Mouse (Mus musculus) limb, embryonic 14.5 days (tissue): ENCODE measurements around the gene Nsun7. TPM values are rescaled to one million over a fixed set of nuclear protein-coding genes. Genes with fewer than 3 reads are reported as not detected.

Experiments
- ATAC-seq: fragments of 200-750 bp; cut with Nextera tagmentation; 2 replicates; pipeline ENCODE4 v1.8.0; 2017; ENCODE audit warnings: low read depth, moderate number of reproducible peaks, moderate TSS enrichment; ENCODE audit not compliant: low FRiP score
- DNase-seq: peaks from one replicate; pipeline ENCODE4 v3.0.0-alpha.2; 2015; ENCODE audit warnings: low spot score
- H3K27ac ChIP-seq: fragments of 300-500 bp; sonication (generic); replicated peaks from 2 replicates; pipeline ENCODE4 v1.5.1; 2014; ENCODE audit warnings: low read depth, mild to moderate bottlenecking, low read length, moderate library complexity, mixed read lengths
- H3K27me3 ChIP-seq: fragments of 300-500 bp; sonication (generic); 2 replicates; pipeline ENCODE4 v1.6.1; 2014; ENCODE audit warnings: low read length, mixed read lengths; ENCODE audit not compliant: control insufficient read depth, insufficient read depth
- H3K36me3 ChIP-seq: fragments of 300-500 bp; sonication (generic); 2 replicates; pipeline ENCODE4 v1.6.1; 2014; ENCODE audit warnings: mild to moderate bottlenecking, low read length, moderate library complexity, mixed read lengths; ENCODE audit not compliant: control insufficient read depth, insufficient read depth
- H3K4me1 ChIP-seq: fragments of 300-500 bp; sonication (generic); 2 replicates; pipeline ENCODE4 v1.6.1; 2014; ENCODE audit warnings: antibody characterized with exemption, low read length, mixed read lengths; ENCODE audit not compliant: control insufficient read depth, insufficient read depth
- H3K4me2 ChIP-seq: fragments of 300-500 bp; sonication (generic); replicated peaks from 2 replicates; pipeline ENCODE4 v1.6.1; 2014; ENCODE audit warnings: low read depth, mild to moderate bottlenecking, low read length, moderate library complexity; ENCODE audit not compliant: severe bottlenecking
- H3K4me3 ChIP-seq: fragments of 300-500 bp; sonication (generic); replicated peaks from 2 replicates; pipeline ENCODE4 v1.5.1; 2014; ENCODE audit warnings: low read length
- H3K9ac ChIP-seq: fragments of 300-500 bp; sonication (generic); 2 replicates; pipeline ENCODE4 v1.6.1; 2014; ENCODE audit warnings: mild to moderate bottlenecking, low read depth, low read length, moderate library complexity; ENCODE audit not compliant: severe bottlenecking
- H3K9me3 ChIP-seq: fragments of 300-500 bp; sonication (generic); 2 replicates; pipeline ENCODE4 v1.6.1; 2016; ENCODE audit warnings: low read length; ENCODE audit not compliant: control insufficient read depth
- POLR2A ChIP-seq: fragments of 200-500 bp; IDR thresholded peaks from 2 replicates; pipeline ENCODE4 v1.8.0; 2012; ENCODE audit warnings: inconsistent platforms, mild to moderate bottlenecking, moderate library complexity, borderline replicate concordance; ENCODE audit not compliant: insufficient read depth, insufficient read length; ENCODE audit errors: extremely low read depth
- WGBS: fragments of 180-500 bp; shearing (Covaris S2); extraction: QIAGEN DNeasy Blood & Tissue Kit; methylation state at CpG from one replicate; pipeline ENCODE4 v1.1.7; 2014; 5-methylcytosine and 5-hydroxymethylcytosine counted together
- polyA plus RNA-seq, 2 experiments: library from polyadenylated mRNA; depleted of rRNA in 1 of 2; stranded (reverse) in 1 of 2; unstranded in 1 of 2; fragments of >200 nt; fragmentation: Nextera tagmentation in 1 of 2; extraction: Ambion mirVana in 1 of 2; gene quantifications; 2 replicates each; pipeline versions ENCODE4 v1.2.1 to v1.2.3; 2012 to 2014

Nsun7 gene
- polyA plus RNA-seq, 2 experiments: 0.33 to 2.4 TPM

DNA sequence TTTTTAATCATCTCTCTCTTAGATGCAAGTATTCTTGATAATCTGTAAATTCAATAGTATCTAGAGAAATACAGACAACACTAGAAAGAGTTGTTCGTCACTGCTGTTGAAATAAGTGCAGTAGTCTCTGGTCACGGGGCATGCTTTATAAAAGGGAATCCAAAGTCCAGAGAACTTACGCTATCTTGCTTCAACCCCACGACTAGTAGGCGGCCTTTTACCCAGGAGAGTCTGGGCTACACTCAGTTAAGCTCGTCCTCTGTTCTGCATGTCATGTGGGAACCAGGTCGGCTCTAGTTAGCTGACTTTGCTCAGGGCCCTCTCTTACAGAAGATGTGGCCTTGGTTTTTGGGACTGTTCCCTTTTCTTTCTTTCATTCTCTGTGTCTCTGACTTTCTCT, 69.1 kb downstream of the Nsun7 start:
- TF ChIP-seq POLR2A: no peak
- Histone ChIP-seq H3K4me2 (no peak overlapping the region), H3K9ac (no peak overlapping the region), H3K9me3 (no peaks in the 10 kb centered on the region), H3K4me1 (no peaks in the 10 kb centered on the region), H3K27ac (no peak overlapping the region), H3K4me3 (no peak overlapping the region), H3K36me3 (no peaks in the 10 kb centered on the region; the same call in 1 of the 2 replicates), H3K27me3 (no peaks in the 10 kb centered on the region)
- 94% methylated on average over 7 of the region's 7 CpGs for WGBS
- DNase-seq (no peak), ATAC-seq (no peak)

DNA sequence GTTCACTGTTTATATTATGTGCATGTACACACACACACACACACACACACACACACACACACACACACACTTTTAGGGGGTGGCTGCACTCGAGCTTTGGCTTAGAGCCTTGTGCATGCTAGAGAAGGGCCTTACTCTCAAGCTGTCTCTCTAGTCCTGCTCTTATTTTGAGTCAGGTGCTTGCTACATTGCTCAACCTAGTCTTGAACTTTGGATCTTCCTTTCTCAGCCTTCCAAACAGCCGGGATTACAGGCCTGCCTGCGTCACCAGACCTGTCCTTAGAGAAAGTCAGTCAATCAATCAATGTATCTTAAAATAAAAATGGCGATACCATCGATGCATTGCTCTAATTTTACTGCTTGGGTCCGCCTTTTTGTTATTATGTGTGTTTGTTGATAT, 71.1 kb downstream of the Nsun7 start:
- ATAC-seq (no peak), DNase-seq (no peak)
- no peak overlapping the region for H3K9ac ChIP-seq
- H3K9me3 ChIP-seq: no peaks in the 10 kb centered on the region
- 83% methylated on average over 6 of the region's 6 CpGs for WGBS
- no peak overlapping the region for H3K4me3 ChIP-seq
- H3K27ac ChIP-seq: no peak overlapping the region
- H3K27me3 ChIP-seq: no peaks in the 10 kb centered on the region
- no peak for TF ChIP-seq POLR2A
- H3K36me3 ChIP-seq: no peaks in the 10 kb centered on the region; the same call in 1 of the 2 replicates
- no peak overlapping the region for H3K4me2 ChIP-seq
- no peaks in the 10 kb centered on the region for H3K4me1 ChIP-seq

DNA sequence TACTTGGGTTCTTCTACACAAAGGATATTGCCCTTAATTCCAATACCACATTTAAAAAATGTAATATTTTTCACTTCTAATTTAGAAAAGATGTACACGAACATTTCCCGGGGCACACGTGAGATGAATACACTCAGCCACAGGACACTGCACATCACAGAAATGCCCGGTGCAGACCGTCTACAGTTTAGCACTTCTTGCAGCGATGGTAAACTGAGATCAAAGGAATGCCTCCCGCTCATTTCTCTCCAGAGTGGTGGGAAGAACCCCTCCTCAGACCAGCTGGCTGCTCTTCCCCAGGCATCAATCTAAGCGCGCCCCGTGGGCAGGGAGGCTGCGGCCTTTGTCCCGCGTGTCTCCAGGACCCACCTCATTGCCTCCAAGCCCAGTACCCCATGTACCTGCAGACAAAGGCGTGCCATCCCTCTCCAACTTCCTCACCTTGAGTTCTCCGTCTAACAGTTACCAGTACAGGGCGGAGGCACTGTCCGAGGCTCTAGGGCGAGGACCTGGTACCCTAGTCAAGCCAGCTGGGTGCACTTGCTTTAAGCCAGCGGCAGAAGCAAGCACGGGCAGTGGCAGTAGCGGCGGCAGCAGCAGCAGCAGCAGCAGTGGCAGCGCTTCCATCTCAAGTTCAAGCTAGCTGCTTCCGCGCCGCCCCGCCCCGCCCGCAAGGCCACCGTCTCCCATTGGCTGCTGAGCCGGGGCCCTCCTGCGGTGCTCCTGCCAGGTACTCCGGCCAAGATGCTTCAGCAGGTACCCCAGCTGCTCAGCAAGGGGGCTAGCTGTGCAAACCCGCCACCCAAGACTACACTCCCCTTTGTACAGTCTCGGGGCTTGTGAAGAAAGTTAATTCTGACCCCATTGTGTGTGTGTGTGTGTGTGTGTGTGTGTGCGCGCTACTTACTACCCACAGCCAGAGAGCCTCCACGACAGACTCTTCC, 77.6 kb downstream of the Nsun7 start:
- TF ChIP-seq POLR2A: no peak
- H3K27me3 ChIP-seq: no peaks in the 10 kb centered on the region
- peak overlapping the region; percentile 44; the same call in 1 of the 2 replicates for H3K9ac ChIP-seq
- peak overlapping the region; percentile 37 for H3K4me3 ChIP-seq
- H3K27ac ChIP-seq: no peak overlapping the region
- DNase-seq (peak; percentile 50), ATAC-seq (peak; percentile 80; the same call in 1 of the 2 replicates)
- H3K36me3 ChIP-seq: no peaks in the 10 kb centered on the region
- no peaks in the 10 kb centered on the region for H3K9me3 ChIP-seq
- WGBS: 4% methylated on average over 36 of the region's 38 CpGs
- H3K4me2 ChIP-seq: peak overlapping the region; percentile 87
- H3K4me1 ChIP-seq: peaks cover 9% of the 10 kb centered on the region

DNA sequence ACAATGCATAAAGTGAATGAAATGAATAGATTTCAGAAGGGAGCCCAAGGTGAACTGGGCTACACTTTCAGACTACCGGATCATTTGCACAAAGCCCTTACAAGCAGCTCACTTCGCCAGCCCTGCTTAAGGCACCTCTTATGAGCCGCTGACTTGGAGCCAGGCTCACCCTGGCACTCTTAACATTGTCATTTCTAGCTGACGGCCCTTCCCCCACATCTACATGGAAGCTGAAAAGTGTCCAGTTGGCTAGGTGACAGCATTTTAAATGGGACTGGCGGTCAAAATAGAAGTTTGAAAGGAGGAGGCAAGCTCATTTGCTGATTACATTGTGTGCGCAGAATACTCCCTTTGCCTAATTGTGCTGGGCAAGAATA, 78.3 kb downstream of the Nsun7 start:
- H3K4me1 ChIP-seq: peaks cover 9% of the 10 kb centered on the region
- peak overlapping the region; percentile 44; the same call in 1 of the 2 replicates for H3K9ac ChIP-seq
- H3K4me2 ChIP-seq: peak overlapping the region; percentile 87
- H3K4me3 ChIP-seq: peak overlapping the region; percentile 37
- H3K27me3 ChIP-seq: no peaks in the 10 kb centered on the region
- WGBS: 30% methylated on average over 6 of the region's 6 CpGs
- H3K9me3 ChIP-seq: no peaks in the 10 kb centered on the region
- peak; percentile 30; the same call in 1 of the 2 replicates for ATAC-seq
- no peaks in the 10 kb centered on the region for H3K36me3 ChIP-seq
- no peak for TF ChIP-seq POLR2A
- DNase-seq: no peak
- H3K27ac ChIP-seq: no peak overlapping the region

DNA sequence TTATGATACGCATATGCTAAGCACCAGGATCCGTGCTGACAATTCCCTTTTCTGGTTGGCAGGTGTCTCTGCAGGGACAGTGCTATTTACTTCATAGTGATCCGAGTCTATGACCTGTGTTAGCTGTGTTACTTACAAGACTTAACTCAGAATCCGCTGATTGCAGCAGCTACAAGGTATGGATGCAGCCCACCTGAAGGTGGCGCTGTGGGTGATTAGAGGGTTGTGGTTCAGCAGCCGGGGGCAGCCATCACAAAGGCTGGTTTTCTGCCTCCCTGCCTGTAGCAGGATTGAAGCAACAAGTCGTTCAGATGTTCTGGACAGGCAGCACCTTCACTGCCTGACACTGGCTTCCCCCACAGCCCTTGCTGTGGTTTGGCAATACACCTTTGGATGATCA, 78.9 kb downstream of the Nsun7 start:
- no peaks in the 10 kb centered on the region for H3K36me3 ChIP-seq
- H3K4me1 ChIP-seq: peaks cover 9% of the 10 kb centered on the region
- no peak overlapping the region for H3K27ac ChIP-seq
- no peak for TF ChIP-seq POLR2A
- H3K4me2 ChIP-seq: no peak overlapping the region
- 39% methylated on average over 7 of the region's 7 CpGs for WGBS
- no peak overlapping the region for H3K9ac ChIP-seq
- ATAC-seq: no peak
- no peaks in the 10 kb centered on the region for H3K27me3 ChIP-seq
- DNase-seq: peak; percentile 35
- no peaks in the 10 kb centered on the region for H3K9me3 ChIP-seq
- H3K4me3 ChIP-seq: no peak overlapping the region
